Mouse (Mus musculus): ENCODE measurements around the gene Trp73. TPM values are rescaled to one million over a fixed set of nuclear protein-coding genes. Genes with fewer than 3 reads are reported as not detected.

The Trp73 gene
- polyA plus RNA-seq, 1 experiment from 2014 or later: 0.46 TPM

DNA sequence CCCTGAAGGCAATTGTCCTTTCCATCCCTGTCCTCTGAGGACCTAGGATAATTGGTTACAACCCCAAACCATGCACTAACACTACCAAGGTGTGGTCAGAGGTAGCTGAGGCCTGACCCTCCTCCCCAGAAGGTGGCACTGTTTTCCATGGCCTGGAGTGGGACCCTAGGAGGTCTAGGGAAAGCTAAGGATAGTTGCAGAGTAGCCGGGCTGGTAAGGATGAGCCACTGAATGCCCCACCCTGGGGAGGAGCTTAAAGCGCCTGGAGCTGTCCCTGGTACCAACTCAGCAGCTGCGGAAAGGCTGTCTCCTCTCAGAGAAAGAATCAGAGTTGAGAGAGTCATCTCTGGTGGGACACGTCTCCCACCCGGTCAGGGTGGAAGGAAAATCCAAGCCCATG lies 69.1 kb downstream of the Trp73 start:
- CTCF ChIA-PET: no interaction called here
- in situ Hi-C loops (cut with MboI; ENCODE audit: low pct_unique_long_range_greater_than_20kb): no loop called here
- H3K27me3 ChIP-seq: no peaks in the 10 kb centered on the region
- POLR2A ChIA-PET: no interaction called here
- TF ChIP-seq CTCF (IDR thresholded peaks at IDR 0.05): no peak
- no peak for DNase-seq (ENCODE audit: low read depth, low spot score)
- no peak for ATAC-seq

DNA sequence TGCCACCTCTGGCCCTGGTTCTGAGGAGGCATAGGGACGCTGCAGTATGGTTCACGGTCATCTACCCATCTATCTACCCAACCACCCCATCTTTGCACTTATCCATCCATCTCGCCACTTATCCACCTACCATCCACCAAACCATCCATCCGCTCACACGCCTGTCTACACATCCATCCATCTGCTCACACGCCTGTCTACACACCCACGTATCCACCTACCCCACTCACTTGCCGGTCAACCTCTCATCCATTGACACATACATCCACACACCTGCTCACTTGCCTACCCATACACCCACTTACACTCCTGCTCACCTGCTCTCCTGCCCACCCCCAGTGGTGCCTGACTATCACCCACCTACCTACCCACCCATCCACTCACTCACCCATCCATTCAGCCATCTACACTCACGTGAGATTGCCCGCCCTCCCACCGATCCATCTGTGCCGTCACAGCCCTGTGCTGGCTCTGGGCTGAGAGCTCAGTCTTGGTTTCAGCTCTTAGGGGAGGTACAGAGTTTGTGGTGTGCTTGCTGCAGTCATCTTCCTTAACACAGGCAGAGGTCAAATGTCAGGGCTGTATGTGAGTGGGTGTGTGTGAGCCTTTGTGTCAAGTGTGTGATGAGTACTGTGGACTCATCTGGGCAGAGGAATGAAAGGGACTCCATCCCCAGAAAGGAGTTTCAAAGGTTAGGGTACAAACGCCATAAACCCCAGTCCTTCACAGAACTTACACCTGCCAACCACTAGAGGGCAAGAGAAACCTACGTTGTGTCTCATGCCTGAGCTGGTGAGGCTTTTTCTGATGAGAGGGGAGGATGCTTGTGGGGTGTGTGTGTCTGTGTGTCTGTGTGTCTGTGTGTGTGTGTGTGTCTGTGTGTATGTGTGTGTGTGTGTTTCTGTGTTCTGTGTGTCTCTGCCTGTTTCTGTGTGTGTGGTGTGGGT lies 74.9 kb downstream of the Trp73 start:
- no peak for DNase-seq (ENCODE audit: low read depth, low spot score)
- no peak for TF ChIP-seq CTCF (IDR thresholded peaks at IDR 0.05)
- H3K27me3 ChIP-seq: peaks cover 10% of the 10 kb centered on the region
- ChIA-PET CTCF (interaction anchor here (0.7 to 2.5 kb wide), 5 partner anchors 35 to 89 kb away, joined by 3 to 7 read pairs (median 4); partner anchors contain the start of gene Smim1), POLR2A (interaction anchor here (0.6 to 0.7 kb wide), 2 partner anchors 118 to 344 kb away, joined by 3 to 4 read pairs; no protein-coding TSS in a partner anchor)
- in situ Hi-C loops (cut with MboI; ENCODE audit: low pct_unique_long_range_greater_than_20kb): no loop called here
- ATAC-seq: no peak

DNA sequence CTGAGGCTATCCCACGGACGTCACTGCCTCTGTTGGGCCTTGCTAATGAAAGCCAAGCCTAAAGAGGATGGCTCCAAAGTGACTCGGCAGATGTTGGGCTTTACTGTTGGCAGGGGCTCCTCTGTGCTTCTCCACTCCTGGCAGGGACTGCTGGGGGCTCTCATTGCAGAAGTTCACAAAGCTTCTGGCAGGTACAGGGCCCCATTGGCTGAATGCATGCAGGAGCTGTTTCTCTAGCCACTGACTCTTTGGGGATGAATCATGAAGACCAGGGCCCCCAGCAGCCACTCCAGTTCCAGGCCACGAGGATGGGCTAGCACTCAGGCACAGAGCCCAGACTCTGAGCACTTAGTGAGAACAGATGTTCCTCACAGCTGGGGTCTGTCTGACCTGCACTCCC lies 82.3 kb downstream of the Trp73 start:
- DNase-seq (ENCODE audit: low read depth, low spot score) (no peak), ATAC-seq (no peak)
- POLR2A ChIA-PET: no interaction called here
- in situ Hi-C loops (cut with MboI; ENCODE audit: low pct_unique_long_range_greater_than_20kb): no loop called here
- TF ChIP-seq CTCF (IDR thresholded peaks at IDR 0.05): no peak
- peaks cover 7% of the 10 kb centered on the region for H3K27me3 ChIP-seq
- CTCF ChIA-PET: no interaction called here

DNA sequence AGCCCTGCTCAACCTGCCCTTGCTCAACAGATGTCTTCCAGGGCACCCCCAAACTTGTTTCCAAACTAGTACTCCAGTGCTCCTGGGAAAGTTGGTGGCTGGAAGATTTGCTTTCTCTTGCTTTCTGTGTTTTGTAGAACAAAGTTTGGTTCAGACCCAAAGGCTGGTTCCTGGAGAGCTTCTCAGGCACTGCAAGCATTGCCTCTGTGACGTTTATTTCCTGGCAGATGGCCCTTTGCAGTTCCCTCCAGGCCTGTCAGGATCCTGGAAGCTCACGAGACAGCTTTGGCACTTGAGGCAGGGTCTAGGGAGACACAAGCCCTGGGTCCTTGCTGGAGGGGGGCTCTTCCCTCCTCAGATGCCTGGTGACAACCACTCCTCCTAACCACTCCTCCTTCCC lies 83.3 kb downstream of the Trp73 start:
- in situ Hi-C loops (cut with MboI; ENCODE audit: low pct_unique_long_range_greater_than_20kb): no loop called here
- DNase-seq (ENCODE audit: low read depth, low spot score): no peak
- CTCF ChIA-PET: no interaction called here

DNA sequence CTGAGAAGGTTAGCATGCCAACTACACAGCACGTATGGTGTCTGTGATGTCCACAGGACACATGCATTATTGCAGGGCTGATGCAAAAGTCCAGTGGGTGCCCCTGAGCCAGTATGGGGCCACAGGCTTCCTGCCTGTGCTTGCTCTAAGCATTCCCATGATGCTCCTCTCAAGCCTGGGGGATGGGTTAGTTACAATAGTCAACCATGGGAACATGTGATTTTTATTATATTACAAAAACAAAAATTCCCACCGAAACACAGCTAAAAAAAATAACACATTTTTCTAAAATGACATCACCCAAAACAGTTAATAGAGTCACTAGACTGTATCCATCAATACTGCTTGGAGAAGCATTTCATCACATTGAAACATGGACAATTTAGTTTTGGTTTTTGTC lies 84.0 kb downstream of the Trp73 start:
- in situ Hi-C loops (cut with MboI; ENCODE audit: low pct_unique_long_range_greater_than_20kb): no loop called here
- peaks cover 3% of the 10 kb centered on the region for H3K27me3 ChIP-seq
- ChIA-PET POLR2A (no interaction called here), CTCF (no interaction called here)
- no peak for ATAC-seq
- no peak for TF ChIP-seq CTCF (IDR thresholded peaks at IDR 0.05)
- no peak for DNase-seq (ENCODE audit: low read depth, low spot score)

More for the DNA sequence above, 83.3 kb downstream of the Trp73 start:
- TF ChIP-seq CTCF (IDR thresholded peaks at IDR 0.05): no peak
- POLR2A ChIA-PET: no interaction called here
- H3K27me3 ChIP-seq: peaks cover 3% of the 10 kb centered on the region
- ATAC-seq: no peak

DNA sequence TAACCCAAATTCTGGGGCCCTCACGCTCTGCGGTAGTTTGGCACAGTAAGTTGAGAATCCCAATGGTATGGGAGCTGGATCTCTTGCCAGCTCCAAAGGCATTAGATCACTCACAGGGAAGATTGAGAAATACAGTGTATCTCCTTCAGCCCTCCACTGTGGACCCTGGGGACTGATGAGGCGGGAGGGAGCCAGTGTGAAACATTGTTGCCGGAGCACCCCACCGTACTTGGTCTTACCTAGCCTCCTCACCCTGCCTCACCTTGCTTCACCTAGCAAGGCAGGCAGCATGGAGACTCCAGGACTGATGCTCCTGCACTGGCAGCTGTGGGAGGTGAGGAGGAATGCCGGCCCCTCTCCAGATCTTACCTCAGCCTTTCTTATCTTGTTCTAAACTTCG lies 84.5 kb downstream of the Trp73 start:
- TF ChIP-seq CTCF (IDR thresholded peaks at IDR 0.05): no peak
- in situ Hi-C loops (cut with MboI; ENCODE audit: low pct_unique_long_range_greater_than_20kb): no loop called here
- peaks cover 3% of the 10 kb centered on the region for H3K27me3 ChIP-seq
- ChIA-PET CTCF (no interaction called here), POLR2A (no interaction called here)
- ATAC-seq: no peak
- DNase-seq (ENCODE audit: low read depth, low spot score): no peak

DNA sequence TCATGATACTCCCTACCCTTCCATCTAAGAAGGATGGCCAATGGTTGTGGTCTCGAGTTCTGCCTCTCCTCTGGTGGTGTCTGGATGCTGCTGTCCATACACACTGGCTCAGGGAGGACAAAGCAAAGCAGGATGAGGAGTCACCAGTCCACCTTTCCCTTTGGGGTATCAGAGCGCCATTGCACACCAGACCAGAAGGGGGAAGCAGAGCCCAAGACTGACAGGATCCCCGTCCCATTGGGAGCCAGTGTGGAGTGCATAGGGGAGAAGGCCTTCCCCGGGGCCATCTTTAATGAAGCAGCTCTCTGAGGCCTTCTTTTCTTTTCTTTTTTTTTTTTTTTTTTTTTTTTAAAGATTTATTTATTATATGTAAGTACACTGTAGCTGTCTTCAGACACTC lies 86.9 kb downstream of the Trp73 start:
- DNase-seq (ENCODE audit: low read depth, low spot score) (no peak), ATAC-seq (no peak)
- no peaks in the 10 kb centered on the region for H3K27me3 ChIP-seq
- ChIA-PET CTCF (no interaction called here), POLR2A (no interaction called here)
- no peak for TF ChIP-seq CTCF (IDR thresholded peaks at IDR 0.05)
- in situ Hi-C loops (cut with MboI; ENCODE audit: low pct_unique_long_range_greater_than_20kb): no loop called here

DNA sequence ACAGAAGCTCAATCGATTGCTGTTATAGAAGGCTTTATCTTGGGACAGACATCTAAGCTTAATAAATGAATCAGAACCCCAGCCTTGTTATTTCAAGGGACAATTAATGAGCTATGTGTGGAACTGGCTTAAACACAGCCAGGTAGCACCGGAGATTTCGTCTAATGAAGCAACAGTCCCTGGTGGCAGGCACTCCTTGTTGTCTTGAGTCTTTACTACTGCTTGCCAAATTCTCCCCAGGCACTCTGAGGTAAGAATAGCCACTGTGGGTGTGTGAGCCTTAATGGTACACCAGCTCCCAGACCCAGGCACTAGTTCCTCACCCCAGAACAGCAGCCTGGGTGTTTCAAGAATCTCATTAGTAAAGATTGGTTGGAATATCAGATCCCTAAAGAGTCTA lies 88.6 kb downstream of the Trp73 start:
- POLR2A ChIA-PET: no interaction called here
- DNase-seq (ENCODE audit: low read depth, low spot score): no peak
- ATAC-seq: no peak
- CTCF ChIA-PET: no interaction called here
- no peak for TF ChIP-seq CTCF (IDR thresholded peaks at IDR 0.05)
- peaks cover 1% of the 10 kb centered on the region for H3K27me3 ChIP-seq
- in situ Hi-C loops (cut with MboI; ENCODE audit: low pct_unique_long_range_greater_than_20kb): no loop called here

DNA sequence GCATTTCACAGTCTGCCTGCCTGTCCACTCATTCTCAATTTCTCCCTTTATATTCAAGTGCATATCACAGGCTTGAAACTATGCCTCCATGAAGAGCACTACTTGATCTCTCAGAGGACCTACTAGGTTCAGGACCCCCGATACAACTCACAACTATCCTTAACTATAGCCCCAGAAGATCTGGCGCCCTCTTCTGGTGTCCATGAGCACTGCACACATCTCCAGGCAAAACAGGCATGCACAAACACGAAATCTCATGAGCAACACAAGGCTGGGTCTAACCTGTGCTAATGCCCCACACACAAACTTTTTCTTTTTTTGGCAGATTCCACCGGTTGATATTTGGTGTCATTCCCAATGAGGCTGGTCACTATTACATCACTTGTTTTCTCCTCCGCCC lies 94.2 kb downstream of the Trp73 start:
- DNase-seq (ENCODE audit: low read depth, low spot score) (no peak), ATAC-seq (no peak)
- CTCF ChIA-PET: interaction anchor here (0.8 kb wide), 1 partner anchor 9 kb away, joined by 3 read pairs; no protein-coding TSS in a partner anchor
- TF ChIP-seq CTCF (IDR thresholded peaks at IDR 0.05): no peak
- POLR2A ChIA-PET: no interaction called here
- in situ Hi-C loops (cut with MboI; ENCODE audit: low pct_unique_long_range_greater_than_20kb): loop anchor here (25.0 kb wide), 1 partner anchor 241 kb away; no protein-coding TSS in a partner anchor
- peaks cover 4% of the 10 kb centered on the region for H3K27me3 ChIP-seq

DNA sequence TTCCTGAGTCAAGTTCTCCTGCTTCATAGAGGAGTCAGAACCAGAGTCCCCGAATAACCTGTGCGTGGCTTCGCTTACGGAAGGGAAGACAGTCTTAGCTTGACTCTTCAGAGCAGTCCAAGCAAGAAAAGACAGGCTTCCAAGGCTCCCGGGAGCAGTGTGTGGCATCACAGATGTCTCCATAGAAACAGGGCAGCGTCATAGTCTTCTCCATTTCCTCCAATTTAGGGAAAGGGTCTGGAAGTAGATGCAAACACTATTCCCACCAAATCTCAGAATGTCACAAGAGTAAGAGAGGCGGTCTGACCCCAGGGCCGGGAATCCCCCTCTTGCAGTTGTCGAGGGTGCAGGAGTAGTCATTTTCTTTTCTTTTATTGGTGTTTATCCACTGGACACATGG lies 97.4 kb downstream of the Trp73 start, which contains the start of gene Ccdc27:
Ccdc27 (minus strand) TSS at position 101 of the 400 bp plus-strand sequence.
- DNase-seq (ENCODE audit: low read depth, low spot score): no peak
- peaks cover 4% of the 10 kb centered on the region for H3K27me3 ChIP-seq
- no peak for TF ChIP-seq CTCF (IDR thresholded peaks at IDR 0.05)
- no peak for ATAC-seq
- ChIA-PET CTCF (no interaction called here), POLR2A (no interaction called here)
- in situ Hi-C loops (cut with MboI; ENCODE audit: low pct_unique_long_range_greater_than_20kb): loop anchor here (25.0 kb wide), 1 partner anchor 245 kb away; no protein-coding TSS in a partner anchor

DNA sequence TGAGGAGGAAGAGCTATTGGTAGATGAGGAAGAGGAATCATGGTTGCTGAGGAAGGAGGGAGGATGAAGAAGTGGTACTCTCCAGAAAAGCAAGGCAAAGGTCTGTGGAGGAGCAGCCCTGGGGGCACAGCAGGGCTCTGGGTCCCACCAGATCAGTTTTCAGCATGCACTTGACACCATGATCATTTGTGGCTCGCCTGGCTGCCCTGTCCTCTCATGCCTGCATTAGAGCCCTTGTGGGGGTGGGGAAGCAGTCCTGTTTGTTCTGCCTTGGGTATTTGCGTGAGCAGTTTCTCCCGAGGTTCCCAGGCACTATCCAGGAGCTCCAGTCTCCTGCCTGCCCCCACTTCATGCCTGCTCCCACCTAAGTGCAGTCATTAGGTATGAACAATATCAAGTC lies 102.9 kb downstream of the Trp73 start:
- CTCF ChIA-PET: interaction anchor here (1.1 kb wide), 1 partner anchor 8 kb away, joined by 3 read pairs; no protein-coding TSS in a partner anchor
- in situ Hi-C loops (cut with MboI; ENCODE audit: low pct_unique_long_range_greater_than_20kb): loop anchor here (25.0 kb wide), 1 partner anchor 250 kb away; no protein-coding TSS in a partner anchor

More for the DNA sequence above, 102.9 kb downstream of the Trp73 start:
- ATAC-seq: no peak
- DNase-seq (ENCODE audit: low read depth, low spot score): no peak
- POLR2A ChIA-PET: no interaction called here
- TF ChIP-seq CTCF (IDR thresholded peaks at IDR 0.05): no peak
- H3K27me3 ChIP-seq: peaks cover 5% of the 10 kb centered on the region
